Mouse (Mus musculus) kidney, embryonic 16.5 days (tissue): ENCODE measurements around the gene Cstad. TPM values are rescaled to one million over a fixed set of nuclear protein-coding genes. Genes with fewer than 3 reads are reported as not detected.
A peak's percentile ranks its signal among the peaks of the same experiment; 100 is the strongest.

ENCODE experiments used
- ATAC-seq: fragments of 200-750 bp; cut with Nextera tagmentation; 2 replicates; pipeline ENCODE4 v1.8.0; 2017; ENCODE audit warnings: moderate TSS enrichment; ENCODE audit not compliant: low FRiP score, low TSS enrichment
- H3K27ac ChIP-seq: fragments of 300-500 bp; sonication (generic); 2 replicates; pipeline ENCODE4 v1.5.1; 2014; ENCODE audit warnings: low read length
- H3K27me3 ChIP-seq: fragments of 300-500 bp; sonication (generic); 2 replicates; pipeline ENCODE4 v1.6.1; 2014; ENCODE audit warnings: low read length, control low read depth, mixed read lengths; ENCODE audit not compliant: insufficient read depth
- H3K36me3 ChIP-seq: fragments of 300-500 bp; sonication (generic); 2 replicates; pipeline ENCODE4 v1.6.1; 2014; ENCODE audit warnings: low read length, control low read depth, mixed read lengths; ENCODE audit not compliant: insufficient read depth
- H3K4me1 ChIP-seq: fragments of 300-500 bp; sonication (generic); 2 replicates; pipeline ENCODE4 v1.6.1; 2014; ENCODE audit warnings: low read length, control low read depth, mixed read lengths; ENCODE audit not compliant: insufficient read depth
- H3K4me2 ChIP-seq: fragments of 300-500 bp; sonication (generic); replicated peaks from 2 replicates; pipeline ENCODE4 v1.6.1; 2014; ENCODE audit warnings: low read depth, low read length
- H3K4me3 ChIP-seq: fragments of 300-500 bp; sonication (generic); 2 replicates; pipeline ENCODE4 v1.5.1; 2014; ENCODE audit warnings: mild to moderate bottlenecking, low read length
- H3K9ac ChIP-seq: fragments of 300-500 bp; sonication (generic); replicated peaks from 2 replicates; pipeline ENCODE4 v1.6.1; 2014; ENCODE audit warnings: low read length
- H3K9me3 ChIP-seq: fragments of 300-500 bp; sonication (generic); 2 replicates; pipeline ENCODE4 v1.6.1; 2016; ENCODE audit warnings: low read length, control low read depth
- WGBS: fragments of 180-500 bp; shearing (Covaris S2); extraction: QIAGEN DNeasy Blood & Tissue Kit; methylation state at CpG from one replicate; pipeline ENCODE4 v1.1.7; 2014; 5-methylcytosine and 5-hydroxymethylcytosine counted together
- polyA plus RNA-seq: library from polyadenylated mRNA; unstranded; fragments of >200 nt; fragmentation: Nextera tagmentation; extraction: Ambion mirVana; gene quantifications from 2 replicates; pipeline ENCODE4 v1.2.1, GENCODE M21; 2015

The Cstad gene
- polyA plus RNA-seq, 1 experiment from 2014 or later = 1.5 TPM

DNA sequence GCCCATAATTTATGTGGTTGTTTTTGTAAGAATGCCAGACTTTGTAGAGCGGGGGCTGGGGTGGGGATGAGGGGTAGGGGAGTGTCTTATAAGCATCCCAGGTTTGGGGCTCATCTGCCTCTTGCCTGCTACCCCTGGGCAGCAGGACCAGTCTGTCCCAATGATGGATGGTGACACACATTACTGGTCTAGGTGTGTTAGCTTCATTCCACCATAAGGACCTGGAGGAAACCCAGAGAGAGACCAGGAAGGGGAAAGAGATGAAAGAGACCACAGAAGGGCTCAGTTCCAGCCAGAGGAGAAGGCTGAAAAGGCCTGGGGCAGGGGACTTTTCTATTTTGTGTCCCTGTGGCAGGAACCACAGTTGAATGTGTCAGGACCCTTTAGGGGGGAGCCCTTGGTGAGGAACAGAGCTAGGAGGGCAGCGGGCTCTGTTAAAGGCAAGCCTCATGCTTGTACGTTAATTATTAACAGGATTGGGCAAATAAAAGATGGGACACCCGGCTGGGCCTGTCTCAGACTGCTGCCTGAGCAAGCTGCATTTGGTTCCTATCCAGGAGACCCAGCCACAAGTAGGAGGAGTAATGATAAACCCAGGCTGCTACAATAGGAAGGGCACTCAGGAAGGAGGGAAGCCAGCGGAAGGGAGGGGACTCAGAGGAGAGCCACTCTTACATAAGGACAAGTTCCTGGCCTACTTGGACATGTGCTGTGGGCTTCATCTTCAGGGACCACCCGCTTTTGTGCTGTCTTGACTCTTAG lies 23.8 kb downstream of the Cstad start:
- Histone ChIP-seq H3K4me2 (no peak overlapping the region), H3K4me1 (peaks cover 35% of the 10 kb centered on the region), H3K9ac (peak overlapping the region; percentile 58), H3K36me3 (no peaks in the 10 kb centered on the region), H3K9me3 (0 out of 2 replicates have a peak, but pooled peaks cover 3% of the 10 kb centered on the region), H3K27ac (peak overlapping the region; percentile 96), H3K27me3 (no peaks in the 10 kb centered on the region), H3K4me3 (no peak overlapping the region)
- ATAC-seq = peak; percentile 91
- WGBS = 44% methylated on average over 6 of the region's 6 CpGs

DNA sequence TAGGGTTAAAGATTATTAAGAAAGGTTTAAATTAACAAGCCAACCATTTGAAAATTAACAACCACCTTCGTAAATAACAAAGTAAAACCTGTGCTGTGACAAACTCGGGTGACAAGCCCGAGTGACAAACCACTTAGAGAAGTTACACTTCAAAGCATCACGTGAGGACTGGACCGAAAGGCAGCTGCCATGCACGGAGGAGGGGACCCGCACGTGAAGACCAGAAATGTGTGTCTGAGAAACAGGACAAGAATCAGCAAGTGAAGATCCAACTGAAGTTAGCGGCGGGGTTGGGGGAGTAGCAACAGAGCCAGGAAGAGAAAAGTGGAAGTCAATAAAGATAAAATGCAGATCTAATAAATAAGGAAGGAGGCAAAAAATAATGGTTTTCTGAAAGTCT lies 29.0 kb downstream of the Cstad start:
- no peak overlapping the region for H3K9ac ChIP-seq
- H3K27me3 ChIP-seq = no peaks in the 10 kb centered on the region
- 44% methylated on average over 10 of the region's 10 CpGs for WGBS

DNA sequence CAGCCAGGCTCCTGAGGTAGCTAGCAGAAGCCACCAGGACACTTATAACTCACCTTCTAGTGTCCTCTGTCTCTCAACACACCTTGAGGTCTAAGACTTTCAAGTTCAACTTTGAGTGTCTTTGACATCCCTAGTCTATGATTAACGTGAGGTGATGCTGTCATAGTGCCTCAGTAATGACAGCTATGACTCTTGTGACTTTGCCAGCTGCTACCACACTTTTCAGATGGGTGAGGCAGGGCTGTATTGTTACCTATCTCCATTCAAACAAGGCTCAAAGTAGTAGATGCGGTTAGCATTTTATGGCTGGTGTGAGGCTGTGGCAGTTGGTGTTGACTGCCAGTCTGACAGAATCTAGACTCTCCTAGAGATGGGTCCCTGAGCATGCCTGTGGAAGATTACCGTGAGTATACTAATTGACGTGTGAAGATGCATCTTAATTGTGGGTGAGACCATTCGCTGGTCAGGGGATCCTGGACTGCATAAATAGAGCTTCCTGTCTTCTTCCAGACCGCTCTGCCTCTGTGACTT lies 30.5 kb downstream of the Cstad start:
- no peak overlapping the region for H3K4me3 ChIP-seq
- no peak for ATAC-seq
- no peak overlapping the region; the same call in 1 of the 2 replicates for H3K27ac ChIP-seq
- no peaks in the 10 kb centered on the region for H3K36me3 ChIP-seq
- H3K9ac ChIP-seq = no peak overlapping the region
- no peaks in the 10 kb centered on the region for H3K27me3 ChIP-seq
- H3K4me1 ChIP-seq = peaks cover 15% of the 10 kb centered on the region
- no peak overlapping the region for H3K4me2 ChIP-seq
- WGBS = 71% methylated on average over 6 of the region's 6 CpGs
- H3K9me3 ChIP-seq = no peaks in the 10 kb centered on the region

More for the DNA sequence above, 29.0 kb downstream of the Cstad start:
- ATAC-seq = no peak
- 0 out of 2 replicates have a peak, but pooled peaks cover 3% of the 10 kb centered on the region for H3K9me3 ChIP-seq
- H3K36me3 ChIP-seq = no peaks in the 10 kb centered on the region
- H3K4me1 ChIP-seq = peaks cover 19% of the 10 kb centered on the region
- H3K4me2 ChIP-seq = no peak overlapping the region
- no peak overlapping the region for H3K27ac ChIP-seq
- H3K4me3 ChIP-seq = no peak overlapping the region

DNA sequence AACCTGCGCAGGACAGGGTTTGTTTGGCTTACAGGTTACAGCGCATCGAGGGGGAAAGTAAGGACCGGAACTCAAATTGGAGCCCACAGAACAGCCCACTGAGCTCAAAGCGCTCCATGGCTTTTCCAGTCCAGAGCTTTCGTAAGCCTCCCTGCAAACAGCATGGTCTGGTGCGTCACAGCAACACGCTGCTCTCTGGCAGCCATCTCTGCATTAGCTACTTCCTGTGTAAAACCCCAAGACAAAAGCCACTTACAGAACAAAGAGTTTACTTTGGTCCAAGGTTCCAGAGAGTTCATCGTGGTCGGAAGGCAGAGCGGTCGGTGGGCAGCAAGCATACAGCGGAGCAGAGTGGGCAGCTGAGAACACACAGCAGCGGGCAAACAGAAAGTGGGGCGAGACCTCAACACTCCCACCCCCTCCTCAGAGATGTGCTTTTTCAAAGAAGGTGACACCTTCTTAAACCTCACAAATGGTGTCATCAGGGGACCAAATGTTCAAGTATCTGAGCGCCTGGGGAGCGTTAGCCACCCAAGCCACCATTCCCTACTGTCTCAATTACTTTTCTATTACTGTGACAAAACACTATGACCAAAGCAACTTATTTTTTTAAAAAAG lies 31.3 kb downstream of the Cstad start:
- Histone ChIP-seq H3K9me3 (no peaks in the 10 kb centered on the region), H3K4me1 (peaks cover 15% of the 10 kb centered on the region), H3K36me3 (no peaks in the 10 kb centered on the region), H3K4me3 (no peak overlapping the region), H3K27me3 (no peaks in the 10 kb centered on the region), H3K9ac (peak overlapping the region; percentile 9), H3K4me2 (no peak overlapping the region), H3K27ac (no peak overlapping the region; the same call in 1 of the 2 replicates)
- no peak for ATAC-seq
- 53% methylated on average over 17 of the region's 17 CpGs for WGBS

GRCm38 (mm10) chr2:30627338-30627737 lies 32.5 kb downstream of the Cstad start:
- Histone ChIP-seq H3K9ac (no peak overlapping the region), H3K4me1 (peaks cover 10% of the 10 kb centered on the region), H3K27ac (no peak overlapping the region), H3K4me2 (no peak overlapping the region), H3K4me3 (no peak overlapping the region), H3K9me3 (no peaks in the 10 kb centered on the region), H3K27me3 (no peaks in the 10 kb centered on the region), H3K36me3 (no peaks in the 10 kb centered on the region)
- WGBS = 92% methylated on average over 3 of the region's 3 CpGs
- no peak for ATAC-seq

DNA sequence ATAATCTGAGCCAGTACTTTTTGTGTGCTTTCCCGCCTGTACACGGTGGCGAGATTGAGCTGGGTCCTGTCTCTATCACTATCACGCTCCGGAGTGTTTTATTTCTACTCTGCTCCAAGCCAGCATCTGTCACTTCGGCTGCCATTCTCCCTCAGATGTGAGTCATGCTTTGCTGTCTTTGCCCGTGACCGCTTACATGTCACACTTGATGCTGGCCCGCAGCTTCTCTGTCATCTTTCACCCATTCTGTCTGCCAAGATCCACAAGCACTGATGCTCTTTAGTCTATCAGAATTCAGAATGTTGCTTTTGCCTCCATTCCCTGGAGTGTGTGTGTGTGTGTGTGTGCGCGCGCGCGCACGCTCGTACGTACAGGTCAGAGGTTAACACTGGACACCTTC lies 33.5 kb downstream of the Cstad start:
- no peaks in the 10 kb centered on the region for H3K36me3 ChIP-seq
- H3K27ac ChIP-seq = no peak overlapping the region
- no peak overlapping the region for H3K9ac ChIP-seq
- no peak overlapping the region for H3K4me3 ChIP-seq
- WGBS = 92% methylated on average over 17 of the region's 17 CpGs
- no peak for ATAC-seq
- H3K9me3 ChIP-seq = no peaks in the 10 kb centered on the region
- H3K4me1 ChIP-seq = peaks cover 10% of the 10 kb centered on the region
- no peak overlapping the region for H3K4me2 ChIP-seq
- no peaks in the 10 kb centered on the region for H3K27me3 ChIP-seq

DNA sequence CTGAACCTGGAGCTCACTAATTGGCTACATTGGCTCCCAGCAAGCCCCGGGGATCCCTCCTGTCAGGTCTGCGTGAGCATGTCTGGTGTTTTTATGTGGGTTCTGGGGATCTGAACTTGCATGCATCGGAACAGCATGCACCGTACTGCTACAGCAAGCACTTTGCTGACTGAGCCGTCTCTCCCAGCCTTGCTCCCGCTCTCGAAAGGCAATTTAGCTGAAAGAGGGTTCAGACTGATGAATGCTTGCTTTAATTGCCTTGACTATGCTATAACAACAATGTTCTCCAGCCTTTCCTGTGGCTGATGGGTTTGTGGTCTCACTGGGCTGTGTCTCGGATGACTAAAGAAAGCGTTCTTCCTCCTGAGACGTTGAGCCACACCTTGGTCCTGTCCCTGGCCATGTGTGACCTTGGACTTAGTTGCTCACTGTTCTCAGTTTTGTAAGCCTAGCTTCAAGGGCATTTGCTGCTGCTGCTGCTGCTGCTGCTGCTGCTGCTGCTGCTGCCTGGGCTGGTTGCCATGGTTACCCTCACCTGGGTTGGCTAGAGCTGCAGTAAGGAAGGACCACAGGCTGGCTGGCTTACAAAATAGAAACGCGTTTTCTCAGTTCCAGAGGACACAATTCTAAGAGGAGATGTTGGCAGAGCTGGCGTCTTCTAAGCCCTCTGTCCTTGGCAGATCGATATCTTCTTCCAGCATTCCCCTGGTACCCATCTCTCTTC lies 34.4 kb downstream of the Cstad start:
- Histone ChIP-seq H3K4me1 (peaks cover 10% of the 10 kb centered on the region), H3K4me2 (no peak overlapping the region), H3K27ac (no peak overlapping the region), H3K4me3 (no peak overlapping the region), H3K9me3 (no peaks in the 10 kb centered on the region), H3K36me3 (no peaks in the 10 kb centered on the region), H3K27me3 (no peaks in the 10 kb centered on the region), H3K9ac (peak overlapping the region; percentile 17; the same call in 1 of the 2 replicates)
- ATAC-seq = no peak
- WGBS = 54% methylated on average over 14 of the region's 14 CpGs

GRCm38 (mm10) chr2:30629860-30630259 lies 35.0 kb downstream of the Cstad start:
- H3K4me3 ChIP-seq = no peak overlapping the region
- no peaks in the 10 kb centered on the region for H3K36me3 ChIP-seq
- no peak overlapping the region for H3K4me2 ChIP-seq
- H3K9ac ChIP-seq = no peak overlapping the region
- 55% methylated on average over 4 of the region's 4 CpGs for WGBS
- no peak overlapping the region for H3K27ac ChIP-seq
- ATAC-seq = no peak
- no peaks in the 10 kb centered on the region for H3K9me3 ChIP-seq
- H3K4me1 ChIP-seq = peaks cover 10% of the 10 kb centered on the region
- no peaks in the 10 kb centered on the region for H3K27me3 ChIP-seq

GRCm38 (mm10) chr2:30636266-30636671 lies 41.4 kb downstream of the Cstad start:
- H3K9me3 ChIP-seq = no peaks in the 10 kb centered on the region
- no peaks in the 10 kb centered on the region for H3K36me3 ChIP-seq
- no peak for ATAC-seq
- H3K9ac ChIP-seq = no peak overlapping the region
- 53% methylated on average over 5 of the region's 5 CpGs for WGBS
- H3K4me2 ChIP-seq = no peak overlapping the region
- peaks cover 17% of the 10 kb centered on the region for H3K4me1 ChIP-seq
- H3K27ac ChIP-seq = peak overlapping the region; percentile 59
- no peak overlapping the region for H3K4me3 ChIP-seq
- no peaks in the 10 kb centered on the region for H3K27me3 ChIP-seq
